Mouse (Mus musculus) cortical plate, adult 2 months (tissue): ENCODE data around the gene Mpdu1. TPM values are rescaled to one million over a fixed set of nuclear protein-coding genes. Genes with fewer than 3 reads are reported as not detected.
A peak's percentile ranks its signal among the peaks of the same experiment; 100 is the strongest.

ENCODE experiments used
- H3K27ac ChIP-seq: fragments of 200-500 bp; 2 replicates; pipeline ENCODE4 v1.5.1; 2012; ENCODE audit warnings: low read length, control low read depth, inconsistent platforms; ENCODE audit not compliant: insufficient read depth
- H3K4me1 ChIP-seq: fragments of 200-500 bp; 2 replicates; pipeline ENCODE4 v1.6.1; 2011; ENCODE audit warnings: low read length; ENCODE audit not compliant: control insufficient read depth, insufficient read depth
- H3K4me3 ChIP-seq: fragments of 200-500 bp; 2 replicates; pipeline ENCODE4 v1.5.1; 2011; ENCODE audit warnings: mild to moderate bottlenecking, low read length, control low read depth; ENCODE audit not compliant: insufficient read depth
- CTCF ChIP-seq: fragments of 200-500 bp; IDR thresholded peaks from 2 replicates; pipeline ENCODE4 v1.5.1; 2011; ENCODE audit warnings: mild to moderate bottlenecking, control low read depth, low read length; ENCODE audit not compliant: insufficient read depth; ENCODE audit errors: extremely low read depth
- POLR2A ChIP-seq: fragments of 200-500 bp; IDR thresholded peaks from 2 replicates; pipeline ENCODE4 v1.6.1; 2011; ENCODE audit warnings: mild to moderate bottlenecking, low read length, control low read depth; ENCODE audit not compliant: insufficient read depth; ENCODE audit errors: extremely low read depth
- polyA plus RNA-seq: library from polyadenylated mRNA; depleted of rRNA; stranded (reverse); fragments of >200 nt; gene quantifications from 2 replicates; pipeline ENCODE4 v1.2.3, GENCODE M21; 2012

The Mpdu1 gene
- polyA plus RNA-seq, 1 experiment = 92.8 TPM

- Histone ChIP-seq H3K27ac (peak overlapping the region; percentile 95), H3K4me3 (peak overlapping the region; percentile 91), H3K4me1 (no peaks in the 10 kb centered on the region; the same call in 1 of the 2 replicates)
- TF ChIP-seq POLR2A (no peak; the same call in 1 of the 2 replicates), CTCF (no peak)
These were observed 8.6 kb upstream of the Mpdu1 start for GRCm38 (mm10) chr11:69670786-69671725.

DNA sequence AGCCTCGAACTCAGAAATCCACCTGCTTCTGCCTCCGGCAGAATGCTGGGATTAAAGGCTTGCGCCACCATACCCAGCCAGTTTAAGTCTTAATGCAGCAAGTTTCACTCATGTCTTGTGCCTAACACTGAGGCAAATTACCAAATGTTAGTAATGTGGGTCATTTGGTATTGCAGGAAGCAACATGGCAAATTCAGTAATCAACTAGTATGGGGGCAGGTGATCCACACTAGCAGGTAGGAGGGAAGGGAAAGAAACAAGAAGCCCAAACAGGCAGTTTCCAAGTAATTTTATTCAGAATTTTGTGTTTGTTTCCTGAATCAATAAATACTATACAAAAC, 4.2 kb upstream of the Mpdu1 start:
- no peak overlapping the region for H3K27ac ChIP-seq
- H3K4me1 ChIP-seq = no peaks in the 10 kb centered on the region; the same call in 1 of the 2 replicates
- TF ChIP-seq POLR2A = no peak
- TF ChIP-seq CTCF = no peak
- H3K4me3 ChIP-seq = no peak overlapping the region

DNA sequence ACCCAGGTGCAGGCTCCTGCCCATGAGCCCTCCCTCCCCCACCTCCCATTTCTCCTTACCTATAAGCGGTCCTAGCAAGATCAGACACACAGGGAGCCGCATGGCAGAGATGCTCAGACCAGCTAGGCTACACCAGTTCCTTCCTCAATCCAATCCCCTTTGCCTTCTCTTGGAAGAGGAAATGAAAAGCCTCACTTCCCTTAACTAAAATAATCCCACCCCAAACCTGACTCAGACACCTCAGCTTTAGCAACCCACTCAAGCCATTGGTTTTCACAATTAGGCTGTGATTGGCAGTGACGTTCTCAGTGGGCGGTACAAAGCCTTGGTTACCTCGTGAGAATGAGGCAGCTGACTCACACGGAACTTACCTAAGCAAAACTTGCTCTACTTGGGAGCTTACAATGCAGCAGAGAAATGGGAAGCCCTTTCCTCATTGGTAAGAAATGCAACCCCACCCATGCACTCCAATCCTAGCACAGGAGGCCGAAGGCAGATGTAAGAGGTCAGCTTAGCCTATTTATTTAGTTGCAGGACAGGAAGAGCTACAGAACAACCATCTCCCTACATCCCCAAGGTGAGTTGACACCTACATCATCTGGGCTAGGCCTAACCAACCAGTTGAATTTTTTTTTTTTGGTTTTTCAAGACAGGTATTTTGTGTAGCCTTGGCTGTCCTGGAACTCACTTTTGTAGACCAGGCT, 3.7 kb upstream of the Mpdu1 start, which contains the start of gene Cd68:
Gene Cd68, minus strand, starts transcription at position 193 of the 704 bp plus-strand sequence.
- H3K4me3 ChIP-seq = no peak within 1 kb of the TSS
- TF ChIP-seq POLR2A (peak; percentile 21; the same call in 1 of the 2 replicates), CTCF (no peak)
- H3K27ac ChIP-seq = peak within 1 kb of the TSS; percentile 9; the same call in 1 of the 2 replicates
- no peaks in the 10 kb centered on the region; the same call in 1 of the 2 replicates for H3K4me1 ChIP-seq

- Histone ChIP-seq H3K27ac (peak overlapping the region; percentile 9; the same call in 1 of the 2 replicates), H3K4me3 (no peak overlapping the region)
These were observed 3.1 kb upstream of the Mpdu1 start for GRCm38 (mm10) chr11:69665457-69665960.

GRCm38 (mm10) chr11:69664841-69665240, 2.4 kb upstream of the Mpdu1 start:
- no peak overlapping the region for H3K4me3 ChIP-seq
- no peaks in the 10 kb centered on the region for H3K4me1 ChIP-seq
- TF ChIP-seq POLR2A (no peak), CTCF (no peak)
- no peak overlapping the region for H3K27ac ChIP-seq

More at GRCm38 (mm10) chr11:69665457-69665960, 3.1 kb upstream of the Mpdu1 start:
- TF ChIP-seq POLR2A = no peak
- no peak for TF ChIP-seq CTCF
- H3K4me1 ChIP-seq = no peaks in the 10 kb centered on the region; the same call in 1 of the 2 replicates

DNA sequence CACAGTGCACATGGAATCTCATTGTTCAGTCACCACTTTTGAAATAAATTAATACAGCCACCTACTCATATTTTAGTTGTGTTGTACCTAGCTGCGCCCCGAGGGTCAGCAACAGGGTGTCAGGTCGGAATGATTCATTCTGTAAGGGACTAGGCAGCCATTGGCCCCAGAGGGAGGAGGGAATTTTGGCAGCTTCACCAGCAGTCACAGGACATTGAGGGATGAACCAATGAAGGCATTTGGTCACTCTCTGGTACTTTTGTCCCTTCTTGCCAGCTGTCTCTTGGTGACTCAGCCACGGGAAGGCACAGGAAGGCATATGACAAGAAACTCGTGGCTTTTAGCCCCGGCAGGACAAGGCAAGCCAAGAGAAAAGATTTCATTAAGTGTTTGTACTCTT, 1.4 kb upstream of the Mpdu1 start:
- H3K4me3 ChIP-seq = no peak overlapping the region
- no peaks in the 10 kb centered on the region for H3K4me1 ChIP-seq
- TF ChIP-seq POLR2A (no peak), CTCF (no peak)
- H3K27ac ChIP-seq = no peak overlapping the region

DNA sequence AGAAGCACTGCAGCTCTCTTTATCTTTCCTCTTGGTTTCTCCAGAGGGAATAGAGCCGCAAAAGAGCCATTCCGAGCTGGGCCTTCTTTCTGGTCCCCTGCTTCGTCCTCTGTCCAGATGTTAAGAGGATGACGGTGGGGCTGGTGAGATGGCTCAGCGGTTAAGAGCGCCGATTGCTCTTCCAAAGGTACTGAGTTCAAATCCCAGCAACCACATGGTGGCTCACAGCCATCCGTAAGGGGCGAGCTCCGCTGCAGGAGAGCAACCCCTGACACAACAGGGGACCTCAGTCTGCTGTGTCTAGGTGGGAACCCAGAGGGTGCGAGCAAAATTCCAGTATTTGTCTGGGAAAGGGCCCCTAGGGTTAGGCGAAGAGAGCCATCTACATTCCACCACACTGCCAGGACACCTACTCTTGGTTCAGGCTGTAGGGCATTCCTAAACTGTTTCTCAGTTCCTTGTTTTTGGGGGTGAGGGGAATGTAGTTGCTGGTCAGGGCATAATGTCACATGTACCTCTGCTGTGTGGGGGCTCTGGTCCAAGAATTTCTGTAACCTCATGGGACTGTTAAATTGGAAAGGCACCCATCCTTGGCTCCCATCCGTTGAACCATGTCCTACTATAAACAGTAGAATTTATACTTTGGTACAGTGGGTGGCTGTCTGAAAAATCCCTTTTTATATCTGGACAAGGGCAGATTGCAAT, 677 bp upstream of the Mpdu1 start:
- Histone ChIP-seq H3K27ac (peak overlapping the region; percentile 64), H3K4me3 (peak overlapping the region; percentile 78), H3K4me1 (no peaks in the 10 kb centered on the region)
- no peak for TF ChIP-seq POLR2A
- no peak for TF ChIP-seq CTCF

DNA sequence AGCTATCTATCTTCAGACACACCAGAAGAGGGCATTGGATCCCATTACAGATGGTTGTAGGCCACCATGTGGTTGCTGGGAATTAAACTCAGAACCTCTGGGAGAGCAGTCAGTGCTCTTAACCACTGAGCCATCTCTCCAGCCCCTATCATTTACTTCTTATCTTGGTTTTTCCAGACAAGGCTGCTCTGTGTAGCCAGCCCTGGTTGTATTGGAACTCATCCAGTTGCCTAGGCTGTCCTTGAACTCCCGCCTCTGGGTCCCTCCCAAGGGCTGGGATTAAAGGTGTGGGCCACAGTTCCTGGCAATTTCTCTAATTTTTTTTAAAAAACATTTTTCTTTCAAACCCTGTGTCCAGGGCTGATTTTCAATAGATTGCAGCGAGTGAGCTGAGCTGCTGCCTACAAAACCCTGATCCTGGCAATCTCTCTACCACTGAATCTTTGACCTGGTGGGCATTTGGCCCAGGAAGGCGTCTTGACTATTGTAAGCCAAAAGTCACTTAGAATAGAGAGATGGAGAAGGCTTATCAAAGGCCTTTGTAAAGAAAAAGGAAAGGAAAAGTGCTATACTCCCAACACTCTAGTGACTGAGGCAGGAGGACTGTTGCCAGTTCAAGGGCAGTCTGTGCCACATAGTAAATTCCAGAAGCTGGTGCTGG, 1.1 kb downstream of the Mpdu1 start:
- no peak overlapping the region for H3K27ac ChIP-seq
- TF ChIP-seq POLR2A (no peak), CTCF (no peak)
- H3K4me1 ChIP-seq = no peaks in the 10 kb centered on the region
- peak overlapping the region; percentile 78; the same call in 1 of the 2 replicates for H3K4me3 ChIP-seq

DNA sequence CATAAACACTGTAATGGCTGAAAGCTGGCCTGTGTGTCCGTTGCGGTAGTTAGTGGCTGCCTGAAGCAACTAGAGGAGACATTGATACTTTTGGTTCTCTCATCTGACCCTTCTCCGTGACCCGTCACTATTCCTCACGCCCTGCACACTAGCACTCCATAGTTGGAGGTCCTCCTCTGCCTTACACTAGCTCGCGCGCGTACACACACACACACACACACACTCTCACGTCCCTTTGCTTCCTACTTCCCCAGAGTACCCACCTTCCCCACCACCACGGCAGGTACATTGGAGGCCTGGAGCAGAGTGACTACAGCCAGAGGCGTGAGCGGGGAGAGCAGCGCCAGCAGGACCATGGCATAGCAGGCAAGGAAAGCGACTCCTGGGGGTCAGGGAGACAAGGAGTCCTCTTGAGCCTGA, 5.0 kb downstream of the Mpdu1 start:
- no peak overlapping the region for H3K4me3 ChIP-seq
- H3K4me1 ChIP-seq = no peaks in the 10 kb centered on the region
- TF ChIP-seq POLR2A (no peak), CTCF (no peak)
- H3K27ac ChIP-seq = no peak overlapping the region
